Mouse (Mus musculus) megakaryocyte, embryonic 14.5 days (primary cell): ENCODE results near the gene Zfp768.

Experiments used
- FLI1 ChIP-seq: IDR thresholded peaks from 2 replicates; pipeline ENCODE4 v1.6.1; 2012; ENCODE audit warnings: low read length, inconsistent platforms, mixed read lengths
- GATA1 ChIP-seq: IDR thresholded peaks from 3 replicates; pipeline ENCODE4 v1.6.1; 2012; ENCODE audit warnings: mixed read lengths, low read length, inconsistent platforms, borderline replicate concordance

GRCm38 (mm10) chr7:127378310-127378921 lies 33.0 kb upstream of the Zfp768 start:
- TF ChIP-seq GATA1 = no peak
- no peak for TF ChIP-seq FLI1
